Mouse (Mus musculus): ENCODE results near the gene Krtap22-2.
"Not testable (repeated sequence)": the region's sequence is repeated elsewhere in the genome, so short reads cannot be mapped to it uniquely, and the experiment has no call there.

The Krtap22-2 gene

DNA sequence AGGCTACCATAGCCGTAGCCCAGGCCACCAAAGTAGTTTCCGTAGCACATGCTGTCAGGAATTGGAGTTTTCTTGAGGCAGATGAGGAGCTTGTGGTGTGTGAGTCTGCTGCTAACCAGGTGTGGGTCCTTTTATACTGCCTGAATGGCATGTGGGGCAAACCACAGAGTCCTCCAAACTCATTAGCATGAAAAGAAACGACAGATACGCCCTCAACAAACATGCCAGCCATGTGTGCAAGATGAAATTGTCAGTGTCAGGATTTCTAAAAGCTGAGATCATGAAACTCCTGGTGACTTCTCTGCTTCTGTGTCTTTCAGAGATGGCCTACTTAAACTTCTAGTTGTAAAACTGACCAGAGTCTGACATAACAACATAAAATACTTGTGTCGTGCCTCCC, at the start of gene Krtap22-2:
TSS of gene Krtap22-2 (minus strand) at position 101 of the 400 bp plus-strand sequence.
- DNase-seq (ENCODE audit: low read depth, low spot score): no peak

DNA sequence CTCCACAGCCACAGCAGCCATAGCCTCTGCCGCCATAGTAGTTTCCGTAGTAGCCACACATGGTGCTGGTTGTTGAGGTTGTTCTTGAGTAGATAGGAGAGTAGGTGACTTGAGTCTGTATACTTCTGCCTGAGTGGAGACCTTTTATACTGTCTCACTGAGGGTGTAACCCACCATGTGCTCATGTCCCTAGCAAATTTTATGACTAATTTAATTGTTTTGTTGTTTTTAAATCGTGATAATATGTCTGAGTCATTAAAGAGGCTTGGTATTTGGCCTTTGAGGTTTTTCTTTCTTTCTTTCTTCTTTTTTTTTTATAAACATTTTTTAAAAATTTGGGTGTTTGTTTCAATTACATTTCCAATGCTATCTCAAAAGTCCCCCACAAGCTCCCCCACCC, 37.2 kb upstream of the Krtap22-2 start, which contains the start of gene Krtap6-5:
TSS of gene Krtap6-5 (minus strand) at position 101 of the 400 bp plus-strand sequence.
- DNase-seq (ENCODE audit: low read depth, low spot score): no peak

DNA sequence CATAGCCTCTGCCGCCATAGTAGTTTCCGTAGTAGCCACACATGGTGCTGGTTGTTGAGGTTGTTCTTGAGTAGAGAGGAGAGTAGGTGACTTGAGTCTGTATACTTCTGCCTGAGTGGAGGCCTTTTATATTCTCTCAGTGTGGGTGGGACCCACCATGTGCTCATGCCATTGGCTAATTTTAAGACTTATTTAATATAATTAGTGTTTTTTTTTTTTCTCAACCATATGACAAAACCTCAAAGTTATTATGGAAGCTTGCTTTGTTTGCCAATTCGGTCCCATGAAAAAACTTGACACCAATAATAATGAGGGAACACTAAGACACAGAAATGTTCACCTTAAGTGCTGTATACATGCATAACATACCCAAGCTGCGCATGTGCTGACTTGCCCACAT, 30.8 kb upstream of the Krtap22-2 start, which contains the start of gene Gm10228:
TSS of gene Gm10228 (minus strand) at position 101 of the 400 bp plus-strand sequence.
- DNase-seq (ENCODE audit: low read depth, low spot score): not testable (repeated sequence)

DNA sequence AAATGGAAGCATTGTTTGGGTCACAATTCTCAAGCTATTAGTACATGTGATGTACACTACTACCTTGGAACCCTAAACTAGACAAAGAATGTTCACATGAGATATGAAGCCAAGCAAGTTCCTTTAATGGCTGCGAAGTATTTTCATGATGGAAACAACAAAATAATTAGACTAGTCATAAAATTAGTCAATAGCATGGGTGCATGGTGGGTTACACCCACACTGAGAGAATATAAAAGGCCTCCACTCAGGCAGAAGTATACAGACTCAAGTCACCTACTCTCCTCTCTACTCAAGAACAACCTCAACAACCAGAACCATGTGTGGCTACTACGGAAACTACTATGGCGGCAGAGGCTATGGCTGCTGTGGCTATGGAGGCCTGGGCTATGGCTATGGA, 20.8 kb upstream of the Krtap22-2 start, which contains the start of gene Krtap6-1:
TSS of gene Krtap6-1 (plus strand) at position 301 of the 400 bp plus-strand sequence.
- DNase-seq (ENCODE audit: low read depth, low spot score): not testable (repeated sequence)

DNA sequence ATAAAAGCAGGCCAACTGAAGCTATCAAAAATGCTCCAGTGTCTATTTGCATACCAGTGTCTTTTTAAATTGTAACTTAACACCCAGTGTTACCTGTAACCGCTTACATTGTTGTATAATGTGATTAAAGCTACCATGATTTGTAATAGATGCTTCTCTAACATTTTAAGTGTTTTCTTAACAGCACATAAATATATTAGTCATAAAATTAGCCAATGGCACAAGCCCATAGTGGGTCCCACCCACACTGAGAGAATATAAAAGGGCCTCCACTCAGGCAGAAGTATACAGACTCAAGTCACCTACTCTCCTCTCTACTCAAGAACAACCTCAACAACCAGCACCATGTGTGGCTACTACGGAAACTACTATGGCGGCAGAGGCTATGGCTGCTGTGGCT, 4.4 kb upstream of the Krtap22-2 start, which contains the start of gene Gm10229:
TSS of gene Gm10229 (plus strand) at position 301 of the 400 bp plus-strand sequence.
- DNase-seq (ENCODE audit: low read depth, low spot score): not testable (repeated sequence)

DNA sequence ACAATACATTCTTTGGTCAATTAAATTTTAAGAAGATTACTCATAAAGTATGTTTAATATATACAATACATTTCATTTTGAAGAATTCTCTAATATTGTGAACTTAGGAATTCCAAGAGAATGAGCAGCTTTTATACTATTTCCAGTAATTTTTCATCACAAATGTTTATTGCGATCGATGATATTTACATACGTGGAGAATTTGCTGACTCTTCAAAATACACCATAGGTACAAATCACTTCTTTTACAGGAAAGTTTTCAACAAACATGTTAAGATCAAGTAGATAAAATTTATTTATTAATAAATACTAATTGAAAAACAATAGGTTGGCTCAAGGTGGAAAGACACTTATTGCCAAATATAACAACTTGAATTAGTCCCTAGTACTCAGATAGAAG, 3.4 kb upstream of the Krtap22-2 start:
- no peak for DNase-seq (ENCODE audit: low read depth, low spot score)

DNA sequence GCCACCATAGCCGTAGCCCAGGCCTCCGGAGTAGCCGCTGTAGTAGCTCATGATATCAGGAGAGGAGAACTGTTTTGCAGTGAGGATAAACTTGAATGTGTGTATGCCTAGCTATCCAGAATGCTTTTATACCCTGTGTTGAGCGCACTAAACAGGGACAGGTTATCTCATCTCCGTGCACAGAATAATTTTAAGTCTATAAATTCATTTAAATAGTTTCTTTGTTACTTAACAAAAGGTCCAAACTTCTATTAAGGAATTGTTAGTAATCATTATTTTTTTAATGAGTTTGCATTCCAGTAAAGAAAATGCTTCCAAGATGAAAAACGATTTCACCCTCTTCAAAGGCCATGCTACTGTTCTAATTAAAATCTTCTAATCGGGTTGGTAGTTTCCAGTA, 47.8 kb downstream of the Krtap22-2 start, which contains the start of gene Krtap16-3:
TSS of gene Krtap16-3 (minus strand) at position 101 of the 400 bp plus-strand sequence.
- DNase-seq (ENCODE audit: low read depth, low spot score): no peak
